Mouse (Mus musculus): Measurements from ENCODE around the gene Cyp26a1.

DNA sequence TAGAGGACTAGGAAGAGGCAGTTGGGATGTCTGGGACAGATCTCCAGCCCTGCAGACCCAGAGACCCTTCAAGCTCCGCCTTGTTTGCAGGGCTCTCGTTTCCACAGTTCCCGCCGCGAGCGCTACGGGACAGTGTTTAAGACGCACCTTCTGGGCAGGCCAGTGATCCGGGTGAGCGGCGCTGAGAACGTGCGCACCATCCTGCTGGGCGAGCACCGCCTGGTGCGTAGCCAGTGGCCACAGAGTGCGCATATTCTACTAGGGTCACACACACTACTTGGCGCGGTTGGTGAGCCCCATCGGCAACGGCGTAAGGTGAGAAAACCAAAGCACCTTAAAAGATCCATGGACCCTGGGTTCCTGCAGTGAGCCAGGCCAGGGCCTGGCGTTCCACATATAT is 11.3 kb upstream of the Cyp26a1 start:
- TF ChIP-seq POLR2A (IDR thresholded peaks at IDR 0.05; ENCODE audit: insufficient read depth, low read depth, low read length) (no peak), EP300 (IDR thresholded peaks at IDR 0.05; ENCODE audit: insufficient read depth, low read depth, low read length) (no peak), CTCF (IDR thresholded peaks at IDR 0.05) (no peak)

All from heart, adult 2 months (tissue).